Mouse (Mus musculus): ENCODE data around the gene Prpf31. TPM values are rescaled to one million over a fixed set of nuclear protein-coding genes. Genes with fewer than 3 reads are reported as not detected.

Gene Prpf31
- 79.4 and 89.0 TPM in 2 replicates for polyA plus RNA-seq (2015; fragmentation: Nextera tagmentation; extraction: Ambion mirVana)

DNA sequence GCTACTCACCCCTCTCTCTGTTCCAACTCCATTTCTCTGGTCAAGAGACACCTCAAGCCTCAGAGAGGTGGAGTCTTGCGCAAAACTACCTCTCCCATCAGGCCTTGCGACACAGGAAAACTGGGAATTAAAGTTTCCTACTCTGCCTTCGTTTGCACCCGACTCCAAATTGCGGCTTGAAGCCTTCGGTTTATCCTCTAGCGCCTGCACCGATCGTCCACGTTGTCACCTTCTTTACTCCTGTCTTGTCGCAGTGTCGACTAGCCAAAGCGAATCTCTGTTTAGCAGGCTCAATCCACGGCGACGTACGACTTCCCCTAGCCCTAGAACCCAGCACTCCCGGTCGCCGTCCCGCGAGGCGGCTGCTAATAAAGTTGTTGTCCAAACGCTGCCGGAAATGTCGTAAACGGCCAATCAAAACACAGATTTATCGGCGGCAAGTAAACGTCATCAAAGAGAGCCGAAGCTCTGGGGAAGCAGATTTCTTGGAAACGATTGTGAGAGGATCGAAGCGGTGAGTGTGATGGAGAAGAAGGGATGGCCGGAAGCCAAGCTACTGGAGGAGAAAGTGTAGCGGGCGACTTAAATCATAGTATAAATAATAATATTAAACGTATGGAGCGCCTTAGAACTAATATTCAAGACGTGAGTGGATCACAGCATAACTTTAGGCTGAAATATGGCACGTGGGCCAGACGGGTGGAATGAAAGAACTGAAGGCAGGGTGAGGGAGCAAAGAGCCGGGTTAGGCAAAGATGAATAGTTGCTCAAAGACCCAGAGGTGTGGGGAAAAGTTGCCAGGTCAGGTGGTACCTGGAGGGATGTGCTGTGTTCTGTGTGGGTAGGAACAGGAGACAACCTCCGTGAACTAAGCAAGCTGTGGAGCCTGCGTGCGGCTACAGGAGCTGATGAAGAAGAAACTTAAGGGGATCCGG lies at the start of gene Prpf31, which contains the start of gene Tfpt:
TSS of gene Prpf31 (plus strand) at position 443 of the 935 bp plus-strand sequence.
TSS of gene Tfpt (minus strand) at position 387 of the 935 bp plus-strand sequence.
- Histone ChIP-seq H3K4me2 (ENCODE audit: low read depth, low read length) (peak within 1 kb of the TSS; percentile 99), H3K4me3 (replicated peaks; ENCODE audit: low read length) (peak within 1 kb of the TSS; percentile 85), H3K27me3 (ENCODE audit: control insufficient read depth, insufficient read depth, low read length) (no peaks in the 10 kb centered on the region), H3K27ac (ENCODE audit: low read length) (peak within 1 kb of the TSS; percentile 88), H3K36me3 (ENCODE audit: control insufficient read depth, insufficient read depth, low read length) (0 out of 2 replicates have a peak, but pooled peaks cover 10% of the 10 kb centered on the region), H3K9ac (ENCODE audit: low read length) (peak within 1 kb of the TSS; percentile 84), H3K9me3 (replicated peaks; ENCODE audit: control insufficient read depth, low read length) (no peaks in the 10 kb centered on the region), H3K4me1 (ENCODE audit: control insufficient read depth, insufficient read depth, low read length) (peaks cover 23% of the 10 kb centered on the region)
- 1% methylated on average over 47 of the region's 47 CpGs for whole genome bisulfite sequencing
- ATAC-seq (ENCODE audit: insufficient read depth, low FRiP score) = peak; percentile 92

DNA sequence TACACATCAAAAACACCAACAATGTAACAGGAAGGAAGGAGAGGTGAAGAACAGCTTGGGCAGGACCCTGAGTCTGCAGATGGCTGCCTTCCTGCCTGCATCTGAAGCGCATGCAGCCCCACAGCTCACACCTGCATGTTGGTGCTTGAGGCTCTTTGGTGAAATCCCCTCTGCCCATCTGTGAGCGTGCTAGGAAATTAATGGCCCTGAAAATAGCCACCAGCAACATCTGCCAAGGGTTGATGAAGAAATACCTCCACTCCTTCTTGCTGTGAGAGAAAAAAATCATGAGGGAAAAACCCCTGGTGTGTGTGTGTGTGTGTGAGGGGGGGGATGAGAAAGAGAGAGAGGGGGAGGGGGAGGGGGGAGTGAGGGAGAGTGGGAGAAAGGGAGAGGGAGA lies 49.8 kb upstream of the Prpf31 start:
- H3K4me1 ChIP-seq (ENCODE audit: control insufficient read depth, insufficient read depth, low read length) = no peaks in the 10 kb centered on the region
- WGBS = 41% methylated on average over 2 of the region's 2 CpGs
- no peaks in the 10 kb centered on the region for H3K36me3 ChIP-seq (ENCODE audit: control insufficient read depth, insufficient read depth, low read length)
- no peak overlapping the region for H3K4me3 ChIP-seq (replicated peaks; ENCODE audit: low read length)
- no peaks in the 10 kb centered on the region for H3K27me3 ChIP-seq (ENCODE audit: control insufficient read depth, insufficient read depth, low read length)
- H3K9me3 ChIP-seq (replicated peaks; ENCODE audit: control insufficient read depth, low read length) = no peaks in the 10 kb centered on the region
- H3K27ac ChIP-seq (ENCODE audit: low read length) = no peak overlapping the region
- H3K9ac ChIP-seq (ENCODE audit: low read length) = no peak overlapping the region
- no peak overlapping the region for H3K4me2 ChIP-seq (ENCODE audit: low read depth, low read length)
- no peak for ATAC-seq (ENCODE audit: insufficient read depth, low FRiP score)

DNA sequence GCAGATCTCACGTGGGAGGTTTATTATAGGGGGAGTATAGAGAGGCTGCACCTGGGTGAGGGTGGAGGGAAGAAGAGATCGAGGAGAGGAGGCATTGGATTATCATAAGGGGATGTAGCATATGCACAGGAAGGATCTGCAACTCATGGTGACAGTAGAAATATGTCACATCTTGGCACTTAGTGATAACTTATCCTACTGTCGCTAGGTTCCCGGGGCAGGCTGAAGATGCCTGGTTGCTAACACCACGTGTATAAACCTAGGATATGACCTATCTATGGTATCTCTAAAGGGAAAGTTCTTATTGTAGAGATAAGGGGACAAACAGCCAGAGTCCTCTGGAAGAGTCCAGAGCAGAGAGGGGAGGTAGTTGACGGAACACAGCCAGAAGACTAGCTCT lies 44.0 kb upstream of the Prpf31 start:
- Histone ChIP-seq H3K9ac (ENCODE audit: low read length) (no peak overlapping the region), H3K27me3 (ENCODE audit: control insufficient read depth, insufficient read depth, low read length) (no peaks in the 10 kb centered on the region), H3K36me3 (ENCODE audit: control insufficient read depth, insufficient read depth, low read length) (no peaks in the 10 kb centered on the region), H3K4me3 (replicated peaks; ENCODE audit: low read length) (no peak overlapping the region), H3K27ac (ENCODE audit: low read length) (no peak overlapping the region), H3K4me1 (ENCODE audit: control insufficient read depth, insufficient read depth, low read length) (no peaks in the 10 kb centered on the region), H3K9me3 (replicated peaks; ENCODE audit: control insufficient read depth, low read length) (no peaks in the 10 kb centered on the region), H3K4me2 (ENCODE audit: low read depth, low read length) (no peak overlapping the region)
- no peak for ATAC-seq (ENCODE audit: insufficient read depth, low FRiP score)
- WGBS = 13% methylated on average over 6 of the region's 6 CpGs

DNA sequence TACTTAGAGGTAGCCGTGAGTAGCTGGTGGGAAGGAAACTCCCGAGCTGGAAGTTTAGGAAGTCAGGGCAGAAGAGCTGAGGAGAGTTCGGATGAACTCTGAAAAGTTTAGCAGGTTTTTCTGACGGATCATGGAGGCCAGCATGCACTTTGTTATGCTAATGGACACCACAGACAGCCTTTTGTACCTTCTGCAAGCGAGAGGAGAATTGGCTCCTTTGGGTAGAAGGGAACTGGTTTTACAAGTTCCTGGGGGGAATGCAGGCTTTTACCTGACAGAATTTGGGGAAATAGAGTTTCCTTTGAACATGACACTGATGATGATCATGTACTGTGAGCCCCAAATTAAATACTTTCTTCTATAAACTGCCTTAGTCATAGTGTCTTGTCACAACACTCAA lies 43.5 kb upstream of the Prpf31 start:
- no peak overlapping the region for H3K9ac ChIP-seq (ENCODE audit: low read length)
- no peaks in the 10 kb centered on the region for H3K9me3 ChIP-seq (replicated peaks; ENCODE audit: control insufficient read depth, low read length)
- no peak for ATAC-seq (ENCODE audit: insufficient read depth, low FRiP score)
- H3K4me3 ChIP-seq (replicated peaks; ENCODE audit: low read length) = no peak overlapping the region
- H3K27ac ChIP-seq (ENCODE audit: low read length) = no peak overlapping the region
- H3K4me2 ChIP-seq (ENCODE audit: low read depth, low read length) = no peak overlapping the region
- H3K4me1 ChIP-seq (ENCODE audit: control insufficient read depth, insufficient read depth, low read length) = no peaks in the 10 kb centered on the region
- H3K27me3 ChIP-seq (ENCODE audit: control insufficient read depth, insufficient read depth, low read length) = no peaks in the 10 kb centered on the region
- 7% methylated on average over 5 of the region's 5 CpGs for WGBS
- no peaks in the 10 kb centered on the region for H3K36me3 ChIP-seq (ENCODE audit: control insufficient read depth, insufficient read depth, low read length)

DNA sequence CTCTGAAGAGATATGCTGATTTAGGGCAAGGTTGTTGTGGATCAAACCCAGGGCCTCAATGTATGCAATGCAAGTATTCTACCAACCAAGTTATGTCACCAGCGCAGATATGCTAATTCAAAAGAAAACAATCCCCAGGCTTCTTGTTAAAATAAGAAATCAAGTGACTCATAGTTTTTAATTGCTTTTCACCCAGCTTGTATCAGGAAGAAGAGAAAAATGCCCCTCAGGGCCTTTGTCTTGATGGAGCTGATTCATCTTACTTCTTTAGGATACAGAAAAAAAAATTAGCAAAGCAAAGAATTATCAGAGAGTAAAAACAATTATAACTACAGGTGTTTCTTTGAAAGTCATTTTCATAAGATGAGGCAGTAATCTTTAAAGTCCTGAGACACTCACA lies 42.5 kb upstream of the Prpf31 start:
- no peak overlapping the region for H3K4me2 ChIP-seq (ENCODE audit: low read depth, low read length)
- WGBS = 70% methylated on average over 1 of the region's 1 CpGs
- ATAC-seq (ENCODE audit: insufficient read depth, low FRiP score) = no peak
- no peaks in the 10 kb centered on the region for H3K4me1 ChIP-seq (ENCODE audit: control insufficient read depth, insufficient read depth, low read length)
- H3K4me3 ChIP-seq (replicated peaks; ENCODE audit: low read length) = no peak overlapping the region
- no peaks in the 10 kb centered on the region for H3K27me3 ChIP-seq (ENCODE audit: control insufficient read depth, insufficient read depth, low read length)
- no peaks in the 10 kb centered on the region for H3K36me3 ChIP-seq (ENCODE audit: control insufficient read depth, insufficient read depth, low read length)
- H3K9me3 ChIP-seq (replicated peaks; ENCODE audit: control insufficient read depth, low read length) = no peaks in the 10 kb centered on the region
- H3K9ac ChIP-seq (ENCODE audit: low read length) = no peak overlapping the region
- H3K27ac ChIP-seq (ENCODE audit: low read length) = no peak overlapping the region

DNA sequence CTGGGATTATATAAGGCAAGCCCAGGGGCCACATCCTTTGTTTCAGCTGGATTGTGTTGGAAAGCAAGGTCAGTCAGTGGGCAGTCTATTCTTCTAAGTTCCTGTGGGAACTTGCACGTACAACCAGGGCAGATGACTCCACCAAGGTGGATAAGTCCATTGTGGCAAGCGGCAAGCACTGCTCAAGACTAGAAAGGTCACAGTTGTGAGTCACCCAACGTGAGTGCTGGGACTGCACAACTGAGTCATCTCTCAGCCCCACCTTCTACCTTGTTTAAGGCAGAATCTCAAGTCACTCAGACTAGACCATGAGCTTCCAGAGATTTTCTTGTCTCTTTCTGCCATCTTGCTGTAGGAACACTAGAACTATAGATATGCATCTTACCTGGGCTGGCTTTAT lies 39.2 kb upstream of the Prpf31 start:
- Histone ChIP-seq H3K27me3 (ENCODE audit: control insufficient read depth, insufficient read depth, low read length) (no peaks in the 10 kb centered on the region), H3K4me1 (ENCODE audit: control insufficient read depth, insufficient read depth, low read length) (no peaks in the 10 kb centered on the region), H3K27ac (ENCODE audit: low read length) (no peak overlapping the region), H3K36me3 (ENCODE audit: control insufficient read depth, insufficient read depth, low read length) (no peaks in the 10 kb centered on the region), H3K4me2 (ENCODE audit: low read depth, low read length) (no peak overlapping the region), H3K9ac (ENCODE audit: low read length) (no peak overlapping the region), H3K9me3 (replicated peaks; ENCODE audit: control insufficient read depth, low read length) (no peaks in the 10 kb centered on the region), H3K4me3 (replicated peaks; ENCODE audit: low read length) (no peak overlapping the region)
- ATAC-seq (ENCODE audit: insufficient read depth, low FRiP score) = no peak
- WGBS = 71% methylated on average over 3 of the region's 3 CpGs

DNA sequence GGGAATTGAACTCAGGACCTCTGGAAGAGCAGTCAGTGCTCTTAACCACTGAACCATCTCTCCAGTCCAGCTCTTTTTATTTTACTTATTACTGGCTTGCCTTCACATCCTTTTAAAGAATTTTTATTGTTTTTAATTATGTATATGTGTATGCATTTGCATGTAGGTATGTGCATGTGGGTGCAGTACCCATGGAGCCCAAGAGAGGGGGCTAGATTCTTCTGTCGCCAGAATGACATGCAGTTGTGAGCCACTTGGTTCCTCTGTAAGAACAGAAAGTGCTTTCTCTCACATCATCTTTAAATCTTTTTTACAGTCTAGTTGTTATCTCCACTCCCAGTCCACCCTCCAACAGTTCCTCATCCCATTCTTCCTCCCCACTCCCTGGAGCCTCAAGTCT lies 38.3 kb upstream of the Prpf31 start:
- Histone ChIP-seq H3K27me3 (ENCODE audit: control insufficient read depth, insufficient read depth, low read length) (no peaks in the 10 kb centered on the region), H3K9ac (ENCODE audit: low read length) (no peak overlapping the region), H3K4me2 (ENCODE audit: low read depth, low read length) (no peak overlapping the region), H3K4me1 (ENCODE audit: control insufficient read depth, insufficient read depth, low read length) (no peaks in the 10 kb centered on the region), H3K4me3 (replicated peaks; ENCODE audit: low read length) (no peak overlapping the region), H3K27ac (ENCODE audit: low read length) (no peak overlapping the region), H3K9me3 (replicated peaks; ENCODE audit: control insufficient read depth, low read length) (no peaks in the 10 kb centered on the region), H3K36me3 (ENCODE audit: control insufficient read depth, insufficient read depth, low read length) (no peaks in the 10 kb centered on the region)
- ATAC-seq (ENCODE audit: insufficient read depth, low FRiP score) = no peak
- WGBS = 80% methylated on average over 1 of the region's 1 CpGs

DNA sequence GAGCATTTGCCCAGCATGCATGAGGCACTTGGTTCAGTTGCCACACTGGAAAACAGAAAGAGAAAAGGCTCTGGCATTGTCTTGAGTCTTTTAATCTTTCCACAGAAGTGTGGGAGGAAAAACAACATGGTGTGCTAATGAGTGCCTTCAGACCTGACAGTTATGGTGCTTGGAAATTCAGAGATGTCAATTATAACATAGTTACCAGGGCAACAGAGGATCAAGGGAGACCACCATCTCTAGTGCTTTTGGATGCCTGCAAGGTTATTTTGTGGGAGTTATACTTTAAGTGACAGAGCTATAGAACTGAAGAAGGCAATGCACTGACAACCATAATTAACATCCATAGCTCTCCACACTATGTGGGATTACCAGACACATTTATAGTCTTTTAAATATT lies 35.9 kb upstream of the Prpf31 start:
- Histone ChIP-seq H3K36me3 (ENCODE audit: control insufficient read depth, insufficient read depth, low read length) (no peaks in the 10 kb centered on the region), H3K4me3 (replicated peaks; ENCODE audit: low read length) (no peak overlapping the region), H3K9me3 (replicated peaks; ENCODE audit: control insufficient read depth, low read length) (no peaks in the 10 kb centered on the region), H3K4me2 (ENCODE audit: low read depth, low read length) (no peak overlapping the region), H3K27me3 (ENCODE audit: control insufficient read depth, insufficient read depth, low read length) (no peaks in the 10 kb centered on the region), H3K9ac (ENCODE audit: low read length) (no peak overlapping the region), H3K27ac (ENCODE audit: low read length) (no peak overlapping the region), H3K4me1 (ENCODE audit: control insufficient read depth, insufficient read depth, low read length) (no peaks in the 10 kb centered on the region)
- no peak for ATAC-seq (ENCODE audit: insufficient read depth, low FRiP score)

DNA sequence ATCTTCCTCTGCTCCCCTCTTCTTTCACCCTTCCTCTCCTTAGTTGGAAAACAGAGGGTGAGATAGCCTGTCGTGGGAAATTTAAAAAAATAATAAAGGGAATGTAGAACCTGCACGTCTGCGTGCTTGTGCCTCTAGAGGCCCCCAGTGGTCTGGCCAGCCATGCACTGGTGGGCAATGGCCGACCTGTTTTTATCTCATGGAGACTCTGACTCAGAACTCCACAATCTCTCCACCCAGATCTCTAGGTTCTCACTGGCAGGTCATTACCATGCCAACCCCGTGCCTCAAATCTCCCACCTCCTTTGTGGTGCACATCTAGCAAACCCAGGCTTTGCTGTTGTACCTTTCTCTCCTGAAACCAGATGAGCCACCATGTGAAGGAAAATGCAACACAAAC lies 35.1 kb upstream of the Prpf31 start:
- ATAC-seq (ENCODE audit: insufficient read depth, low FRiP score) = 0 out of 2 replicates have a peak, but pooled peaks have one; percentile 33
- 11% methylated on average over 5 of the region's 5 CpGs for WGBS
- H3K9ac ChIP-seq (ENCODE audit: low read length) = no peak overlapping the region

More for the DNA sequence above, 35.1 kb upstream of the Prpf31 start:
- no peaks in the 10 kb centered on the region for H3K9me3 ChIP-seq (replicated peaks; ENCODE audit: control insufficient read depth, low read length)
- peak overlapping the region; percentile 24 for H3K4me3 ChIP-seq (replicated peaks; ENCODE audit: low read length)
- H3K36me3 ChIP-seq (ENCODE audit: control insufficient read depth, insufficient read depth, low read length) = no peaks in the 10 kb centered on the region
- no peaks in the 10 kb centered on the region for H3K27me3 ChIP-seq (ENCODE audit: control insufficient read depth, insufficient read depth, low read length)
- H3K4me1 ChIP-seq (ENCODE audit: control insufficient read depth, insufficient read depth, low read length) = no peaks in the 10 kb centered on the region
- peak overlapping the region; percentile 36; the same call in 1 of the 2 replicates for H3K4me2 ChIP-seq (ENCODE audit: low read depth, low read length)
- H3K27ac ChIP-seq (ENCODE audit: low read length) = no peak overlapping the region

Data from stomach, embryonic 16.5 days (tissue).